Mouse (Mus musculus) olfactory bulb, adult 2 months (tissue): Measurements from ENCODE around the gene Cd200r3. TPM values are rescaled to one million over a fixed set of nuclear protein-coding genes. Genes with fewer than 3 reads are reported as not detected.

Experiments
- H3K27ac ChIP-seq: fragments of 200-500 bp; 2 replicates; pipeline ENCODE4 v1.5.1; 2012; ENCODE audit warnings: low read depth, low read length; ENCODE audit not compliant: insufficient read depth
- H3K4me1 ChIP-seq: fragments of 200-500 bp; 2 replicates; pipeline ENCODE4 v1.6.1; 2012; ENCODE audit warnings: low read length; ENCODE audit not compliant: control insufficient read depth, insufficient read depth
- H3K4me3 ChIP-seq: fragments of 200-500 bp; 2 replicates; pipeline ENCODE4 v1.5.1; 2012; ENCODE audit warnings: mild to moderate bottlenecking, low read depth, low read length, moderate library complexity; ENCODE audit not compliant: insufficient read depth
- CTCF ChIP-seq: fragments of 200-500 bp; IDR thresholded peaks from 2 replicates; pipeline ENCODE4 v1.5.1; 2012; ENCODE audit warnings: low read depth, mild to moderate bottlenecking, low read length, moderate library complexity; ENCODE audit not compliant: insufficient read depth
- POLR2A ChIP-seq: fragments of 200-500 bp; IDR thresholded peaks from 2 replicates; pipeline ENCODE4 v1.6.1; 2012; ENCODE audit warnings: mild to moderate bottlenecking, low read depth, low read length, moderate library complexity; ENCODE audit not compliant: insufficient read depth
- WGBS: fragments of 180-500 bp; shearing (Covaris S2); methylation state at CpG from one replicate; pipeline ENCODE4 v1.1.7; 2018; 5-methylcytosine and 5-hydroxymethylcytosine counted together
- polyA plus RNA-seq: library from polyadenylated mRNA; stranded (reverse); fragments of >200 nt; gene quantifications from 2 replicates; pipeline ENCODE4 v1.2.4, GENCODE M21; 2012; ENCODE audit warnings: low replicate concordance; ENCODE audit not compliant: missing spikeins, insufficient read depth, insufficient read length

Cd200r3 gene
- polyA plus RNA-seq, 1 experiment: not detected

DNA sequence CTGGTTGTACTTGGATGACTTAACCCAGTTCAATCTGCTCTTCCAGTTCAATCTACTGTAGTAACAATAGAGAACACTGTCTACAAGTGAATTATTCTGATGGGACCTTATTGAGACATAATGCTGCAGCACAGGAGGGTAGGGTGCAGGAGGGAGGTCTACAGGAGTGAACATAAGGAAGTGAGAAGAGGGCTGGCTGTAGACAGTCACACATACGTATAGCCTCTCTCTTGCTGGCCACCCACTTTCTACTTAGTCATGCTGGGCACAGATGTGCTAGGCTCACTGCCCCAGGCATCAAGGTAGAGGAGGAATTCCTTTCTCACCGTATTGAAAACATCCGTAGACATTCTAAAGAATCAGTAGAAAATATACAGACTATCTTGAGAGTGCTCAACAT, 61.0 kb downstream of the Cd200r3 start:
- H3K4me3 ChIP-seq: no peak overlapping the region
- 74% methylated on average over 3 of the region's 3 CpGs for WGBS
- no peaks in the 10 kb centered on the region for H3K4me1 ChIP-seq
- no peak overlapping the region for H3K27ac ChIP-seq
- TF ChIP-seq POLR2A (no peak), CTCF (no peak)

DNA sequence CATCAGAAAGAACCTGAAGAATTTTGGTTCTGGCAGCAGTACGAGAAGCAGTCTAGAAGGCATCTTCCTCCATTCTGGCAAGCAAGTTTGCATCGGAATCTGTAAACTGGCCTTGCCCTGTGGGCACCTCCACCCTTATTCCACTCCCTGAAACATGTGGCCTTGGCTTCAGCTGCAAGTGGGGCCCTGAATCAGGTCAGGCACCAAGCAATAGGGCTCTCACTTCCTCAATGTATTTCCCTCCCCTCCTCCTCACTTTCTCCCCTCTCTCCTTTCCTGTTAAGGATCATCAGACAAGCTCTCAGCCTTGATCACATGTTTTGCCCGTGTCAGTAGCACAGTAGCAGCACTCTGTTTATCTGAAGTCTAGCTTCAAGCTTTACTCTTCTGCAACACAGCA, 61.8 kb downstream of the Cd200r3 start:
- no peak overlapping the region for H3K27ac ChIP-seq
- H3K4me3 ChIP-seq: no peak overlapping the region
- H3K4me1 ChIP-seq: no peaks in the 10 kb centered on the region
- WGBS: 67% methylated on average over 3 of the region's 3 CpGs
- TF ChIP-seq POLR2A (no peak), CTCF (no peak)

DNA sequence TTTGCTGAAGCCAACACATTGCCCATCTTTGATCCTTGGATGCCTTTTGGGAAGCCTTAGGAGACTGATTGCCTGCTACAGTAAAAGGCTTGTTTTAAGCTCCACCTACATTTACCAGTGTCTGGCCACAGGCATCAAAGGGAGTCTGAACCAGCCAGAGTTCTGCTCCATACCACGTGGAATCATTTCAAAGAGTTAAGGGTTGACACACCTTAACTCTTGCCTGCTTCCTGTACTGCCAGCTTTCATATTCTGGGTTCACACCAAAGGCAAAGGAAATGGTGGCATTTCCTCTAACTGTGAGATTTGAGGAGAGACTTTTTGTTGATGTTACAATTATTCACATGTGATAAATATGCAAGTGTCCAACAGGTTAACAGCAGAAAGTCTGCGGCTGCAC, 63.5 kb downstream of the Cd200r3 start:
- 67% methylated on average over 2 of the region's 2 CpGs for WGBS
- no peak overlapping the region for H3K27ac ChIP-seq
- TF ChIP-seq POLR2A: no peak
- TF ChIP-seq CTCF: no peak
- H3K4me1 ChIP-seq: no peaks in the 10 kb centered on the region
- H3K4me3 ChIP-seq: no peak overlapping the region

DNA sequence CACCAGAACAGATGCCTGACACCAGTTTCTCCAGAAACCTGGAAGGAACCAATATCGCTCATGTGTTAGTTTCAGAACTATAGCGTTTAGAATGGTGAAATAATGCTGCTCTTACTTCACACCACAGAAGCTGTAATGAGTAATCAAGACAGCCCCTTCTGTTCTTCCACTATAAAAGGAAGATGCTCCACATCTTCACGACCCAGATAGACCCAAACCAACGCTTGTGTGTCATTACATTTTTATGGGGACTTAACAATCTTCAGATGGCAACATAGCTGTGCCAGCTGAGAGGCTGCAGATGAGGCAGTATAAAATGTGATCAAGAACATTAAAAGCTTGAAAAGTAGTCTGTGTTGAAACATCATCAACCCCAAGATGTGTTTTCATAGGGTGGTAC, 64.3 kb downstream of the Cd200r3 start:
- Histone ChIP-seq H3K4me1 (no peaks in the 10 kb centered on the region), H3K4me3 (no peak overlapping the region), H3K27ac (no peak overlapping the region)
- WGBS: 73% methylated on average over 4 of the region's 4 CpGs
- TF ChIP-seq CTCF: no peak
- no peak for TF ChIP-seq POLR2A

DNA sequence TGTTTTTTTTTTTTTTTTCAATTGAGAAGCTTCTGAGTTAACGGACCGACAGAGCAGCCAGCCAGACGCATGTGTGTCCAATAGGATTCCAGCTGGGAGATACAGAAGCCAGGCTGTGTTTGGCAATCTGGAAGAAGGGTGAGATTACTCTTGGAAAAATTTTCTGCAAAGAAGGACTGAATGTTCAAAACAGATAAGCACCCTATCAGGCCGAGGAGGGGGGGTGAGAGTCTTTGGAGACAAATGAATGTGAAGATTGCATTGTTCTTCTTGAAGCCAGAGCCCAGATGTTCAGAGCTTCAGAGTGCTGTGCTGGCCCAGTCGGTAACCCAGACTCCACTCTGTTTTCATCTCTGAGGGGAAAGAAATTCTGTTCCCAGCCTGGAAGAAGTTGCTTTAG, 66.2 kb downstream of the Cd200r3 start:
- 48% methylated on average over 5 of the region's 5 CpGs for WGBS
- TF ChIP-seq CTCF: no peak
- no peak for TF ChIP-seq POLR2A
- Histone ChIP-seq H3K4me3 (no peak overlapping the region), H3K27ac (no peak overlapping the region), H3K4me1 (no peaks in the 10 kb centered on the region)

DNA sequence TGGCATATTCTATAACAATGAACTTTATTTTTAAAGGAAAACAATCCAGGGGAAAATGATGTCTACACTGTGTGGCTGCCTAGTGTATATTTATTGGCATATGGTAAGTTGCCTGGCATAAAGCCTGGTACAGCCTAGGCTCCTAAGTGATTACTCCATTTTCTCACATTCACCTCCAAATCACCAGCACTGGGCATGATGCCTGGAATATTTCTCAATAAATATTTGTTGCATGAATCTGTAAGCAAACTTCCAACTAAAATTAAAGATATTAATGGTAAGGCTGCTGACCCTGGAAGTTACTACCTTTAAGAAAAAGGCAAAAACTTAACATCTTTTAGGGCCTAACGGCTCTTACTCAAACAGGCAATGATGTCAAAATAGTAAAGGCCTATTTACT, 72.1 kb downstream of the Cd200r3 start:
- H3K4me1 ChIP-seq: no peaks in the 10 kb centered on the region
- TF ChIP-seq CTCF: no peak
- TF ChIP-seq POLR2A: no peak
- H3K4me3 ChIP-seq: no peak overlapping the region
- WGBS: 87% methylated on average over 1 of the region's 1 CpGs
- H3K27ac ChIP-seq: no peak overlapping the region

DNA sequence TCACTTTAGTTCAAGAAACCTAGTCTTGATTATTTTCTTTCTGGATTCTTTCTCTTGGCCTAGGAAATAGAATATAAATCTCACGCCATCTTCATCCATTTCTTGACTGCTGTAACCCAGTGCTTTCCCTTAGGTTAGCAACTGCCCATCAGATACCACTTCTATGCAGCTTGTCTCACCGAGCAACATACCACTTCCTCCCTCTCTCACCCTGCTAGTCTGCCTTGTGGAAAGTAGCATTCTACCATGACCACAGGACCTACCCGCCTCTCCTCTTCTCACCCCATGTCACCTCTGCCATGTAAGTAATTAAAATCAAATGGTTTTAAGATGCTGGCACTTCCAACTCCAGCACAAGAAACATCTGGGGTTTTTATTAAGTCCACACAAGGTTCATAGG, 73.0 kb downstream of the Cd200r3 start:
- WGBS: 82% methylated on average over 3 of the region's 3 CpGs
- Histone ChIP-seq H3K4me1 (no peaks in the 10 kb centered on the region), H3K4me3 (no peak overlapping the region), H3K27ac (no peak overlapping the region)
- TF ChIP-seq POLR2A: no peak
- TF ChIP-seq CTCF: no peak

DNA sequence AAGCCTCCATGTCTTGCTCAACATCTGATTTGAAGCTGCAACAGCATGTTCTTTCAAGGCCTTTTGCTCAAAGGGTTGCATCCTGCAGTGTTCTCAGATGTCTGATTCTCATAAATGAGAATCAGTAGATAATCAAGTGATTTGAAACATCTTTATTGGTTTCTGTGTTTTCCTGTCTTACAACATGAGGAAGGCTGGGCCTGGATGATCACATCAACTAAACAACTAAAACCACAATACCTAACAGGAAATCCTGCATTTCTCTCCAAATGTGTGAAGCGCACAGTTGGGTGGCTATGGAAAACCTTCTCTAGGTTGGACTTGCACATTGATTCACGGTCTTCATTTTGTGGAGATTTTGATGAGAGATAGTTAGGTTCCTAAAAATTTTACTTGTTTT, 75.4 kb downstream of the Cd200r3 start:
- no peak for TF ChIP-seq POLR2A
- no peak for TF ChIP-seq CTCF

DNA sequence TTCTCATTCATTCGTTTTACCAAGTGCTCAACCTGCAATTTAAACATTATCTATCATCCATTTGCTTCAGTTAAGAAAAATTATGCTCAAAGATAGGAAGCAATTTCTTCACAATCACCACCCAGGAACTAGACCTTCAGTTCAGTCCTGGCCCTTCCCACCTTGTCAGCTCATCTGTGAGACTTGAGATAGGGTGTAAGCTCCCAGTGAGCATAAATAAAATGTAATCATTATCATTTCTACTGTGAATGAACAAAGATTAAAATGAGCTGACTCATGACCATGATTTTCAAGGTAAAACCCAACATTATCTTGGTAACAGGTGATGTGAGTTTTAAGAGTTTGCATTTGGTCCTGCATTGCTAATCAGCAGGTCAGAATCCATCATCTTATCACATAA, 76.6 kb downstream of the Cd200r3 start:
- Histone ChIP-seq H3K4me1 (no peaks in the 10 kb centered on the region), H3K4me3 (no peak overlapping the region), H3K27ac (no peak overlapping the region)
- WGBS: 72% methylated on average over 1 of the region's 1 CpGs
- TF ChIP-seq POLR2A (no peak), CTCF (no peak)

More for the DNA sequence above, 75.4 kb downstream of the Cd200r3 start:
- 96% methylated on average over 2 of the region's 2 CpGs for WGBS
- no peak overlapping the region for H3K27ac ChIP-seq
- H3K4me1 ChIP-seq: no peaks in the 10 kb centered on the region
- H3K4me3 ChIP-seq: no peak overlapping the region

DNA sequence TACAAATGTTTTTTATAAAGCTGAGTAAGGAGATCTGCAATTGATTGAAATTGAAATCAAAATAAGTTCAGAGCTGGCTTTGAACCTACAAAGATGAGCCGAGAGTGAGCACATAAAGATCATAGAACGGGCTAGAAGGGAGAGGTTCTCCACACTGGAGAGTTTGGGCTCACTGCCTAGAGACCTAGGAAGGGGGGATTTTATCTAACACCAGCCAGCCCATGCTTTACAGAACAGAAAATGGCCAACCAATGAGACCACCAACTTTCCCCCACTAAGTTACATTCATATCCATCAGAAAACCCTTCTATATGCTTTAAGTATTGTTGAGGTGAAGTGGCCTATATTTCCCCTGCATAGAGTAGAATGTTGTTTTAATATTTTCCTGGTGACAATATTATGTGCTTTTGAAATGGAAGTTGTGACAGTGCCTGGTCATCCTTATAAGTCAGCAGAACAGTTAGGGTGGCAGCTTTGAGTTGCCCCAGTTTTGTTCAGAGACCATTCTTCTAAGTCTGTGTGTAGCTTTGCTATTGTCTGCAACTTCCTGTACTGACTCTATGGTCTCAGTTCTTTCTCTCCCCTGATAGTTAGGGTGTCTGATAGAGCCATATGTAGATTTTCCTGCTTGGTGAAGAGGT, 77.3 kb downstream of the Cd200r3 start:
- 90% methylated on average over 2 of the region's 2 CpGs for WGBS
- TF ChIP-seq POLR2A (no peak), CTCF (no peak)
- Histone ChIP-seq H3K4me1 (no peaks in the 10 kb centered on the region), H3K27ac (no peak overlapping the region), H3K4me3 (no peak overlapping the region)
